Mouse (Mus musculus) heart, adult 2 months (tissue): ENCODE measurements around the gene Dcaf6.

Source experiments
- CTCF ChIP-seq: fragments of 200-600 bp; IDR thresholded peaks from 2 replicates; pipeline ENCODE4 v1.8.1; 2022; ENCODE audit warnings: antibody characterized with exemption, mild to moderate bottlenecking, moderate library complexity
- EP300 ChIP-seq: fragments of 200-500 bp; IDR thresholded peaks from 2 replicates; pipeline ENCODE4 v1.6.1; 2011; ENCODE audit warnings: low read depth, low read length, control low read depth; ENCODE audit not compliant: insufficient read depth

DNA sequence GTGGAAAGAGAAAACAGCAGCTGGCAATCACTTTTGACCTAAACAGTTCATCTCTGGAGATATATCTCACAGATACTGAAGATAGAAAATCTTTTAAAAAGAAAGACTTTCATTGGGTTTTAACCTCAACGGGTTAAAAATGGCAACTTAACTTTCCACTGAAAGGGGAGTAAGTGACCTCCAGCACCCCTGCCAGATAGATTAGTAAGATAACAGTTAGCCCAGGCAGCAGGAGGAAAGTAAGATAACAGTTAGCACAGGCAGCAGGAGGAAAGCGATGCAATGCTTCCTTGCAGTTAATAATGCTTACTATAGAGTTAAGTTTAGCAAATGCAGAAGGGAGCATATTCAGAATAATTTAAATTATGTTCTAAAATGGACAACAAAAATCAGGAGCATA lies 103.9 kb downstream of the Dcaf6 start:
- TF ChIP-seq CTCF (no peak), EP300 (no peak)
